Mouse (Mus musculus) midbrain, embryonic 10.5 days (tissue): ENCODE results near the gene Prss33. TPM values are rescaled to one million over a fixed set of nuclear protein-coding genes. Genes with fewer than 3 reads are reported as not detected.

Experiments used
- DNase-seq: peaks from one replicate; pipeline ENCODE4 v3.0.0-alpha.2; 2017; ENCODE audit warnings: low spot score
- H3K27ac ChIP-seq: fragments of 300-500 bp; sonication (generic); replicated peaks from 2 replicates; pipeline ENCODE4 v1.5.1; 2016; ENCODE audit warnings: mild to moderate bottlenecking
- H3K27me3 ChIP-seq: fragments of 300-500 bp; sonication (generic); 2 replicates; pipeline ENCODE4 v1.6.1; 2016; ENCODE audit warnings: low read depth, mild to moderate bottlenecking; ENCODE audit not compliant: poor library complexity, severe bottlenecking
- H3K36me3 ChIP-seq: fragments of 300-500 bp; sonication (generic); 2 replicates; pipeline ENCODE4 v1.6.1; 2016; ENCODE audit warnings: mild to moderate bottlenecking, moderate library complexity
- H3K4me1 ChIP-seq: fragments of 300-500 bp; sonication (generic); 2 replicates; pipeline ENCODE4 v1.6.1; 2016
- H3K4me3 ChIP-seq: fragments of 300-500 bp; sonication (generic); 2 replicates; pipeline ENCODE4 v1.5.1; 2016; ENCODE audit warnings: mild to moderate bottlenecking, moderate library complexity
- H3K9me3 ChIP-seq: fragments of 300-500 bp; sonication (generic); replicated peaks from 2 replicates; pipeline ENCODE4 v1.6.1; 2016; ENCODE audit warnings: mild to moderate bottlenecking
- WGBS: fragments of 180-500 bp; shearing (Covaris S2); methylation state at CpG from one replicate; pipeline ENCODE4 v1.1.7; 2016; 5-methylcytosine and 5-hydroxymethylcytosine counted together
- polyA plus RNA-seq: library from polyadenylated mRNA; unstranded; fragments of >200 nt; fragmentation: Nextera tagmentation; extraction: Ambion mirVana; gene quantifications from 2 replicates; pipeline ENCODE4 v1.2.1, GENCODE M21; 2016

Prss33 gene
- polyA plus RNA-seq, 1 experiment from 2014 or later: 0.28 TPM

GRCm38 (mm10) chr17:23850853-23851749, 15.2 kb upstream of the Prss33 start:
- H3K4me1 ChIP-seq: no peaks in the 10 kb centered on the region
- H3K27ac ChIP-seq: peak overlapping the region; percentile 13
- H3K9me3 ChIP-seq: no peaks in the 10 kb centered on the region
- H3K36me3 ChIP-seq: no peaks in the 10 kb centered on the region
- DNase-seq: peak; percentile 76
- 63% methylated on average over 18 of the region's 19 CpGs for WGBS
- no peaks in the 10 kb centered on the region for H3K27me3 ChIP-seq
- H3K4me3 ChIP-seq: no peak overlapping the region

GRCm38 (mm10) chr17:23850028-23850427, 14.2 kb upstream of the Prss33 start:
- WGBS: 51% methylated on average over 2 of the region's 2 CpGs
- Histone ChIP-seq H3K36me3 (no peaks in the 10 kb centered on the region), H3K4me1 (no peaks in the 10 kb centered on the region), H3K27ac (no peak overlapping the region), H3K27me3 (no peaks in the 10 kb centered on the region), H3K4me3 (no peak overlapping the region), H3K9me3 (no peaks in the 10 kb centered on the region)
- no peak for DNase-seq

- H3K4me3 ChIP-seq: peak within 1 kb of the TSS; percentile 45
- H3K9me3 ChIP-seq: no peaks in the 10 kb centered on the region
- peaks cover 16% of the 10 kb centered on the region; the same call in 1 of the 2 replicates for H3K27me3 ChIP-seq
- H3K4me1 ChIP-seq: peaks cover 11% of the 10 kb centered on the region
- DNase-seq: peak; percentile 67
- H3K27ac ChIP-seq: no peak within 1 kb of the TSS
- 15% methylated on average over 19 of the region's 19 CpGs for WGBS
- H3K36me3 ChIP-seq: no peaks in the 10 kb centered on the region
Measured at GRCm38 (mm10) chr17:23843812-23844273, 8.0 kb upstream of the Prss33 start, which contains the start of the genes Prss32 and Prss41. Gene Prss32 (plus strand): TSS chr17:23843855. Gene Prss41 (minus strand): TSS chr17:23844172.

- H3K27ac ChIP-seq: no peak overlapping the region
Measured at GRCm38 (mm10) chr17:23843141-23843811, 7.4 kb upstream of the Prss33 start.

GRCm38 (mm10) chr17:23841145-23841544, 5.3 kb upstream of the Prss33 start:
- WGBS: 32% methylated on average over 4 of the region's 4 CpGs
- peaks cover 16% of the 10 kb centered on the region; the same call in 1 of the 2 replicates for H3K27me3 ChIP-seq
- peaks cover 18% of the 10 kb centered on the region for H3K4me1 ChIP-seq

More at GRCm38 (mm10) chr17:23843141-23843811, 7.4 kb upstream of the Prss33 start:
- Histone ChIP-seq H3K9me3 (no peaks in the 10 kb centered on the region), H3K36me3 (no peaks in the 10 kb centered on the region), H3K4me3 (peak overlapping the region; percentile 45), H3K27me3 (peaks cover 16% of the 10 kb centered on the region; the same call in 1 of the 2 replicates), H3K4me1 (peaks cover 11% of the 10 kb centered on the region)
- WGBS: 46% methylated on average over 23 of the region's 23 CpGs
- no peak for DNase-seq

GRCm38 (mm10) chr17:23831201-23831600, 4.7 kb downstream of the Prss33 start:
- DNase-seq: no peak
- 100% methylated on average over 1 of the region's 1 CpGs for WGBS

More at GRCm38 (mm10) chr17:23841145-23841544, 5.3 kb upstream of the Prss33 start:
- DNase-seq: peak; percentile 49
- Histone ChIP-seq H3K4me3 (no peak overlapping the region), H3K27ac (no peak overlapping the region), H3K9me3 (no peaks in the 10 kb centered on the region), H3K36me3 (no peaks in the 10 kb centered on the region)

GRCm38 (mm10) chr17:23829064-23829619, 6.7 kb downstream of the Prss33 start, which contains the start of gene Elob:
Gene Elob (minus strand): TSS chr17:23829136.
- Histone ChIP-seq H3K27ac (peak within 1 kb of the TSS; percentile 89), H3K27me3 (peaks cover 23% of the 10 kb centered on the region), H3K4me3 (peak within 1 kb of the TSS; percentile 91), H3K9me3 (no peaks in the 10 kb centered on the region), H3K4me1 (peaks cover 18% of the 10 kb centered on the region), H3K36me3 (peaks cover 33% of the 10 kb centered on the region)
- DNase-seq: peak; percentile 92
- WGBS: 2% methylated on average over 40 of the region's 42 CpGs

More at GRCm38 (mm10) chr17:23831201-23831600, 4.7 kb downstream of the Prss33 start:
- H3K4me1 ChIP-seq: peaks cover 24% of the 10 kb centered on the region
- no peak overlapping the region for H3K27ac ChIP-seq
- no peaks in the 10 kb centered on the region for H3K9me3 ChIP-seq
- peaks cover 12% of the 10 kb centered on the region for H3K36me3 ChIP-seq
- H3K4me3 ChIP-seq: no peak overlapping the region
- H3K27me3 ChIP-seq: peaks cover 23% of the 10 kb centered on the region

GRCm38 (mm10) chr17:23828271-23829001, 7.4 kb downstream of the Prss33 start:
- Histone ChIP-seq H3K27ac (peak overlapping the region; percentile 89), H3K36me3 (peaks cover 40% of the 10 kb centered on the region), H3K4me3 (peak overlapping the region; percentile 91), H3K27me3 (peaks cover 23% of the 10 kb centered on the region), H3K9me3 (no peaks in the 10 kb centered on the region), H3K4me1 (peaks cover 18% of the 10 kb centered on the region)
- no peak for DNase-seq
- under 1% methylated on average over 47 of the region's 47 CpGs for WGBS

- Histone ChIP-seq H3K4me1 (peaks cover 18% of the 10 kb centered on the region), H3K4me3 (no peak overlapping the region), H3K36me3 (peaks cover 68% of the 10 kb centered on the region), H3K27ac (no peak overlapping the region), H3K9me3 (no peaks in the 10 kb centered on the region), H3K27me3 (peaks cover 6% of the 10 kb centered on the region)
- WGBS: 94% methylated on average over 4 of the region's 4 CpGs
- DNase-seq: no peak
Measured at GRCm38 (mm10) chr17:23825591-23825990, 10.3 kb downstream of the Prss33 start.

- no peak overlapping the region for H3K4me3 ChIP-seq
- 93% methylated on average over 12 of the region's 12 CpGs for WGBS
- no peak for DNase-seq
- H3K4me1 ChIP-seq: peaks cover 13% of the 10 kb centered on the region
- peaks cover 16% of the 10 kb centered on the region for H3K9me3 ChIP-seq
- H3K36me3 ChIP-seq: peaks cover 88% of the 10 kb centered on the region
- no peak overlapping the region for H3K27ac ChIP-seq
- H3K27me3 ChIP-seq: no peaks in the 10 kb centered on the region
Measured at GRCm38 (mm10) chr17:23823614-23824013, 12.2 kb downstream of the Prss33 start.

GRCm38 (mm10) chr17:23823018-23823417, 12.8 kb downstream of the Prss33 start:
- DNase-seq: no peak
- H3K36me3 ChIP-seq: peaks cover 94% of the 10 kb centered on the region
- H3K4me1 ChIP-seq: peaks cover 11% of the 10 kb centered on the region
- no peaks in the 10 kb centered on the region for H3K27me3 ChIP-seq
- no peak overlapping the region for H3K4me3 ChIP-seq
- no peak overlapping the region for H3K27ac ChIP-seq
- 90% methylated on average over 16 of the region's 16 CpGs for WGBS
- H3K9me3 ChIP-seq: peaks cover 22% of the 10 kb centered on the region

GRCm38 (mm10) chr17:23822094-23822493, 13.8 kb downstream of the Prss33 start:
- no peak for DNase-seq
- Histone ChIP-seq H3K4me1 (peaks cover 1% of the 10 kb centered on the region), H3K36me3 (peaks cover 100% of the 10 kb centered on the region), H3K9me3 (peaks cover 30% of the 10 kb centered on the region), H3K27ac (no peak overlapping the region), H3K27me3 (no peaks in the 10 kb centered on the region), H3K4me3 (no peak overlapping the region)
- WGBS: 85% methylated on average over 6 of the region's 6 CpGs
